Mouse (Mus musculus): ENCODE data around the gene Gnpnat1. TPM values are rescaled to one million over a fixed set of nuclear protein-coding genes. Genes with fewer than 3 reads are reported as not detected.
"Not testable (repeated sequence)": the region's sequence is repeated elsewhere in the genome, so short reads cannot be mapped to it uniquely, and the experiment has no call there.

Gene Gnpnat1
- polyA plus RNA-seq (2015; fragmentation: Nextera tagmentation; extraction: Ambion mirVana) = 68.4 and 72.1 TPM in 2 replicates

DNA sequence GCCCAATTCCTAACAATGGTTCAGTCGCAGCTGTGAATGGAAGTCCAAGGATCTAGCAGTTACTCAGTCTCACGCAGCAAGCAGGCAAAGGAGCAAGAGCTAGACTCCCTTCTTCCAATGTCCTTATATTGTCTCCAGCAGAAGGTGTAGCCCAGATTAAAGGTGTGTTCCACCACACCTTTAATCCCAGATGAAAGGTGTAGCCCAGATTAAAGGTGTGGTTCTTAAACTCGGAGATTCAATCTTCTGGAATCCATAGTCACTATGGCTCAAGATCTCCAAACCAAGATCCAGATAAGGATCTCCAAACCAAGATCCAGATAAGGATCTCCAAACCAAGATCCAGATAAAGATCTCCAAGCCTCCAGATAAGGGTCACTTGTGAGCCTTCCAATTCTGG, at the start of gene Gnpnat1:
Gene Gnpnat1, minus strand, starts transcription at position 101 of the 400 bp plus-strand sequence.
- ATAC-seq; H3K9ac ChIP-seq (ENCODE audit: low read depth, low read length); H3K9me3 ChIP-seq (ENCODE audit: control insufficient read depth, low read length); H3K36me3 ChIP-seq (ENCODE audit: control insufficient read depth, insufficient read depth, low read length); H3K27ac ChIP-seq (ENCODE audit: low read length); H3K4me3 ChIP-seq (ENCODE audit: low read length); H3K4me1 ChIP-seq (ENCODE audit: control insufficient read depth, insufficient read depth, low read length); H3K4me2 ChIP-seq (ENCODE audit: low read depth, low read length); H3K27me3 ChIP-seq (replicated peaks; ENCODE audit: control insufficient read depth, insufficient read depth, low read length): not testable (repeated sequence)
- 85% methylated on average over 1 of the region's 3 CpGs for WGBS

DNA sequence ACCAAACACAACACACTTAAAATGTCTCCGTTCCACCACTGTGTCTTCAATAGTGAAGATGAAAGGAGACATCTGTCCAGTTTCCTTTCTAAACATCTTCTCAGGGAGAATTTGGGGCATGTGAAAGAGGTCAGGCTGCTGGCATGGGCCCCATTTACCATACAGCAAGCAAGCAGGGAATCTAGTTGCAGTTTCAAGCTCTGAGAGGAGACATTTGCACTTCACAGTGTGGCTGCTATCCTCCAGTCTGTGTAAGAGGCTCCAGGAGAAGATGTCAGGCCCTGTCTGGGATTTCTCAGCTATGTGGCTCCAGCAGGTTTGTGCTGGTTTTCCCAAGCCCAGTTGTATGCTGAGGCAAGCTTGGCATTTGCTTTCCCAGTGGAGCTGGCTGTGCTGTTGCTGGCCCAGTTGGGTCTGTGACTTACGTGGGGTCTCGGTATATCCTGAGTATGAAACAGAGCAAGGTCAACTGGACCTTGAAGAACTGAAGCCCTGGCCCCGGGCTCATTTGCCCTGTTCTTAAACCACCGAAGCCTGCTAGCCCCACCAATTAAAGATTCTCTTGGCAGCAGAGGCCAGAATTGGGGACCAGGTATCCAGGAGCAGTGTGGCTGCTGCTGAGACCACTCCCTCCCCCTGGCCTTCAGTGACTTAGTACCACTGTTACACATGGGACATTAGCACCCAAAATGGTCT, 49.0 kb upstream of the Gnpnat1 start:
- Histone ChIP-seq H3K4me1 (ENCODE audit: control insufficient read depth, insufficient read depth, low read length) (peaks cover 24% of the 10 kb centered on the region), H3K27ac (ENCODE audit: low read length) (peak overlapping the region; percentile 72), H3K9me3 (ENCODE audit: control insufficient read depth, low read length) (no peaks in the 10 kb centered on the region), H3K4me3 (ENCODE audit: low read length) (no peak overlapping the region), H3K27me3 (replicated peaks; ENCODE audit: control insufficient read depth, insufficient read depth, low read length) (no peaks in the 10 kb centered on the region), H3K9ac (ENCODE audit: low read depth, low read length) (no peak overlapping the region), H3K36me3 (ENCODE audit: control insufficient read depth, insufficient read depth, low read length) (no peaks in the 10 kb centered on the region), H3K4me2 (ENCODE audit: low read depth, low read length) (no peak overlapping the region)
- WGBS = 66% methylated on average over 5 of the region's 5 CpGs
- ATAC-seq = no peak

DNA sequence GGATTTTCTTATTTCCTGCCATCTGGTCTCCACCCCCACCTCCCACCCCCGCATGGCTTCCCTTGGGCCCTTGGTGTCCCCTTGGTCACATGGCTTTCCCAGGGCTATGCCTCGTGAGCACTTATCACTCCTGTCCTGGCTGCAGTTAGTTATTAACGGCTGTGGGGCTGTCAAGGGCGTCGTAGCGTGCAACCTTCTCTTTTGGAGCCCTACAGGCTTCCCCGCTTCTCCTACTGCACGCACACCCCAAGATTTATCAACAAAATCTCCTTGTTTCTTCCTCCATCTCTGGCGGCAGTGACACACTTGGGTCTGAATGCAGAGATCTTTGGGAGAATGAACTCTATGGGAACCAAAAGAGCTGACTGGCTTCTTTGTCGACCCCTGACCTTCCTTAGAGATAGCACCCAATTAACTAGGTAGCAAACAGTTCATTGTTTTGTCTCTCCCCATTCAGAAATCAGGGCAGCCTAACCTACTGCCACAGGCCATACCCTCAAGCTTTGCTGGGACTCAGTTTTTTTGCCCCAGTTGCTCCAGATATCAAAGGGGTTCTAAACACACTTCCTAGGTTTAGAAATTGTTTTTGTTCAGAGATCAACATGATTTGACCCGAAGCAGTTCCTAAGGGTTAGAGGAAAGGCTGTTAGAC, 48.3 kb upstream of the Gnpnat1 start:
- H3K4me3 ChIP-seq (ENCODE audit: low read length) = no peak overlapping the region
- H3K4me2 ChIP-seq (ENCODE audit: low read depth, low read length) = no peak overlapping the region
- 17% methylated on average over 11 of the region's 11 CpGs for WGBS
- no peaks in the 10 kb centered on the region for H3K36me3 ChIP-seq (ENCODE audit: control insufficient read depth, insufficient read depth, low read length)
- peak; percentile 80 for ATAC-seq
- H3K4me1 ChIP-seq (ENCODE audit: control insufficient read depth, insufficient read depth, low read length) = peaks cover 24% of the 10 kb centered on the region
- H3K9ac ChIP-seq (ENCODE audit: low read depth, low read length) = no peak overlapping the region
- H3K9me3 ChIP-seq (ENCODE audit: control insufficient read depth, low read length) = no peaks in the 10 kb centered on the region
- H3K27me3 ChIP-seq (replicated peaks; ENCODE audit: control insufficient read depth, insufficient read depth, low read length) = no peaks in the 10 kb centered on the region
- H3K27ac ChIP-seq (ENCODE audit: low read length) = peak overlapping the region; percentile 72

DNA sequence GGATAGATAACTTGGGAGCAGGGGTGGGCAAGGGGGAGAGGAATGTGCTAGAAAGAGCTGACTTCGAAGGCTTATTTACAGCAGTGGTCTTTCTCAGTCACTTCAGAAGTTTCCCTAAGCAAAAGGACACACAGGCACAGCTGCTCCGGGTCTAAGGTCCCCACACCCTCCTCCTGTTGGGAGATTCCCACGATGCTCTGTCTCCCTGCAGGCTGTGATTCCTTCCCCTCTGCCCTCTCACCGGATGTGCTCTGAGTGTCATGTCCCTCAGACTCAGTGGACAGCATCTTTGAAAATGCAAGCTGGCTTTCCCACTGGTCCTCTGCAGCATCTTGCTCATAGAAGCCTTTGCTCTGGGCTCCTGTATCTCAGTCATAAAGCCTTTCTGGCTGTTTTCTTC, 47.4 kb upstream of the Gnpnat1 start:
- peak; percentile 19; the same call in 1 of the 2 replicates for ATAC-seq
- H3K9ac ChIP-seq (ENCODE audit: low read depth, low read length) = no peak overlapping the region
- no peaks in the 10 kb centered on the region for H3K36me3 ChIP-seq (ENCODE audit: control insufficient read depth, insufficient read depth, low read length)
- H3K27ac ChIP-seq (ENCODE audit: low read length) = peak overlapping the region; percentile 40
- no peaks in the 10 kb centered on the region for H3K9me3 ChIP-seq (ENCODE audit: control insufficient read depth, low read length)
- 28% methylated on average over 4 of the region's 4 CpGs for WGBS
- H3K4me3 ChIP-seq (ENCODE audit: low read length) = no peak overlapping the region
- H3K4me2 ChIP-seq (ENCODE audit: low read depth, low read length) = no peak overlapping the region
- H3K27me3 ChIP-seq (replicated peaks; ENCODE audit: control insufficient read depth, insufficient read depth, low read length) = no peaks in the 10 kb centered on the region
- peaks cover 24% of the 10 kb centered on the region for H3K4me1 ChIP-seq (ENCODE audit: control insufficient read depth, insufficient read depth, low read length)

DNA sequence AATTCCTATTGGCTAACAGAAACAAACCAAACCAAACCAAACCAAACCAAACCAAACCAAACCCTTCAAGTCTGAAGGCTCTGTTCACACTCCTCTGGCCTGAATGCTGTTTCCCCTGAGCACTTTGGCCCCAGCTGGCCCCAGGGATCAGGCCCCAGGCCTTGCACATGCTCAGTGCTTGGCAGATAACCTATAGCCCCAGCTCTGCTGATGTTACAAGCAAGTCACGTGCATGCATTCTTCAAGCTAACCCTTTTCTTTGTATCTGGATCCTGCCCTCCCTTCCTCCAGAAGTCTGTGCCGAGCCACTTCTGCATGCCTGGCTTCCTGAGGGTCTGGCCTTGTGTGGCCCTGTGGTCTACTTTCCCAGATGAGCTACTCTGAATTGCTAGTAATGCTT, 46.4 kb upstream of the Gnpnat1 start:
- H3K4me3 ChIP-seq (ENCODE audit: low read length) = no peak overlapping the region
- no peak overlapping the region for H3K4me2 ChIP-seq (ENCODE audit: low read depth, low read length)
- peak; percentile 82 for ATAC-seq
- no peaks in the 10 kb centered on the region for H3K9me3 ChIP-seq (ENCODE audit: control insufficient read depth, low read length)
- H3K36me3 ChIP-seq (ENCODE audit: control insufficient read depth, insufficient read depth, low read length) = no peaks in the 10 kb centered on the region
- WGBS = 32% methylated on average over 2 of the region's 2 CpGs
- peak overlapping the region; percentile 5; the same call in 1 of the 2 replicates for H3K27ac ChIP-seq (ENCODE audit: low read length)
- H3K27me3 ChIP-seq (replicated peaks; ENCODE audit: control insufficient read depth, insufficient read depth, low read length) = no peaks in the 10 kb centered on the region
- H3K4me1 ChIP-seq (ENCODE audit: control insufficient read depth, insufficient read depth, low read length) = peaks cover 21% of the 10 kb centered on the region
- 0 out of 2 replicates have a peak overlapping the region, but pooled peaks have one; percentile 30 for H3K9ac ChIP-seq (ENCODE audit: low read depth, low read length)

DNA sequence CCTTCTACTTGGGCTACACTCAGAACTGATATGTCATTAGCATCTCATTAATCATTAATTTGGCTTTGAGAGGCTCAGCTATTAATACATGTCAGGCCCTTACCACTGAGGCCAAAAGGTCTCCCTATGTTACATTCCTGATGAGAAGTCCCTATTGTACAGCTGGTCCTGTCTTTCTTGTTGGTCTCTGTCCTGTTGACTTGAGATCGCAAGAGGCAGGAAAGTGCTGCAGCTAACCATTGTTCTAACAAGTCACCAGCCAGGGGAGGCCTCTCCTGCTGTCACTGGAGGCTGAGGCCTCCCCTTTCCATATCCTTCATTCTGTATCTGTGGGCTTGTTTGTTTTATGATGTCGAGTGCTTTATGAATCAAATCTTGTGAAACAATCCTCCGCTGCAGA, 42.1 kb upstream of the Gnpnat1 start:
- no peak for ATAC-seq
- no peak overlapping the region for H3K4me2 ChIP-seq (ENCODE audit: low read depth, low read length)
- no peak overlapping the region for H3K27ac ChIP-seq (ENCODE audit: low read length)
- no peak overlapping the region for H3K4me3 ChIP-seq (ENCODE audit: low read length)
- H3K4me1 ChIP-seq (ENCODE audit: control insufficient read depth, insufficient read depth, low read length) = peaks cover 20% of the 10 kb centered on the region; the same call in 1 of the 2 replicates
- no peaks in the 10 kb centered on the region for H3K27me3 ChIP-seq (replicated peaks; ENCODE audit: control insufficient read depth, insufficient read depth, low read length)
- no peaks in the 10 kb centered on the region for H3K9me3 ChIP-seq (ENCODE audit: control insufficient read depth, low read length)
- WGBS = 62% methylated on average over 3 of the region's 3 CpGs
- no peak overlapping the region for H3K9ac ChIP-seq (ENCODE audit: low read depth, low read length)
- no peaks in the 10 kb centered on the region for H3K36me3 ChIP-seq (ENCODE audit: control insufficient read depth, insufficient read depth, low read length)

DNA sequence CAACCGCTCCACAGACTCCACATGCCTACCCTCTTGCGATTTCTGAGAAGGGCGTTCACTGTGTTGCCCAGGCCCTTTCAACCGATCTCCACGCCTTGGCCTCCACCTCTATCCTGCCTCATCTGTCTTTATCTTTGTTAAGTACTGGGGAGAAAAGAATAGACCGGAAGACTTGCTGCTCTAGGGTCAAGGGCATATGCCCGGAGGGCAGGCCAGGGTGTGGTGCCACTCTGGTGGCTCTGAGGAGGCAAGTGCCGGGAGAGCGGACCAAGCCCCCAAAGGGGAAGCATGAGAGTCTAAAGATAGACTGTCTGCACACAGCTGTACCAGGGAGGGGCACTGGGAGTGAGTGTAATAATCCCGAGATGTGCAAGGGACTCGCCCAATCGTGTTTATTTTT, 40.7 kb upstream of the Gnpnat1 start:
- Histone ChIP-seq H3K9ac (ENCODE audit: low read depth, low read length) (no peak overlapping the region), H3K9me3 (ENCODE audit: control insufficient read depth, low read length) (no peaks in the 10 kb centered on the region), H3K4me3 (ENCODE audit: low read length) (no peak overlapping the region), H3K36me3 (ENCODE audit: control insufficient read depth, insufficient read depth, low read length) (no peaks in the 10 kb centered on the region), H3K4me1 (ENCODE audit: control insufficient read depth, insufficient read depth, low read length) (peaks cover 17% of the 10 kb centered on the region; the same call in 1 of the 2 replicates), H3K27me3 (replicated peaks; ENCODE audit: control insufficient read depth, insufficient read depth, low read length) (no peaks in the 10 kb centered on the region), H3K27ac (ENCODE audit: low read length) (no peak overlapping the region), H3K4me2 (ENCODE audit: low read depth, low read length) (no peak overlapping the region)
- WGBS = 56% methylated on average over 12 of the region's 12 CpGs
- 0 out of 2 replicates have a peak, but pooled peaks have one; percentile 24 for ATAC-seq

DNA sequence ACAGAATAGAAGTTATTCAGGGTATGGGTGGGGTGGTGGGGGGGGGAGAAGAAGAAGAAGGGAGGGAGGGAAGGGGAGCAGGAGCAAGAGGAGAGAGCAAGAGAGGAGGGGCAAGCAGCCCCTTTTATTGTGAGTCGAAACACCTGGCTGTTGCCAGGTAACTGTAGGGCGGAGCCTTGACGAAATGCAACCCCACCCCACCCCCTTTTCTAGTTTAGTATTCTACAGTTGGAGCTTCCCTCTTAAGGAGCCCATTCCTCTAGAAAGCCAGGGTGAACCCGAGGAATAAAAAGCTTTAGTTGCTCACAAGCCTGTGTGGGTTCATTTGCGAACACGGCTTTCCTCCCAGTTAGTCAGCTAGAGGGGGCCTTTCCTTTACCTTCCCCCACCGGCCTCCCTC, 40.2 kb upstream of the Gnpnat1 start:
- 47% methylated on average over 7 of the region's 7 CpGs for WGBS
- no peak for ATAC-seq

DNA sequence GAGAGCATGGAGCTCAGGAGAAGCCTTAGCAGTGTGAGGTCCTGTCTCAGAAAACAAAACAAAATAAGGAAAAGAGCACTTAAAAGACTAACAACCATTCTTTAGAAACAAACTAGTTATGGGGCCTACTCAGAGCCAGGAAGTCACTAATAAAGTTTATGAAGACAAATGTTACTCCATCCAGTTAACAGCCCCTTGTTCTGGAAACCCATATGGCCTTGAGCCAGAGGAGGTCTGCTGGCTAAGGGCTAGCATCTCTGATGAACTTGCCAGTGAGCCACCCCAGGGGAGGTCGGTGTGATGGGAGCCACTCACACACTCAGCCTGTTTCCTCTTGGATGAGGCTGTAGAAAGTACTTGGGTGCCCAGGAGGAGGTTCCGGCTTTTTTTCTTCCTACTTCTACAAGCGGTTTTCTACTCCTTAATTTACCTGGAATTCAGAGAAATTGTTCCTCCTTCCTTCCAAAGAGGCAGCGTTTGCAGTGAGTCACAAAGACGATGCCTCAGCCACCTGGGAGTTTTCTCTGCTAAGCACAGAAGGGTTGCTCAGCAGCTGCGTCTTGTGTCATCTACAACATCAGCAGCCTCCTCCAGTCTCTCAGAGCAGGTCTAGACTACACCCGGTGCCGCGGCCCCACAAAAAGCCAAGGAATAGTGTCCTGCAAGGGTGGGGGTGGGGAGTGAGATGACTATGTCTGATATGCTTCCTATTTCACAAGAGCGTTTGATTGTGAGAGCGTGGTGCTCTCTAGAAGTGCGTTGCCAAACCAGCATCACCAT, 38.3 kb upstream of the Gnpnat1 start:
- H3K27ac ChIP-seq (ENCODE audit: low read length) = no peak overlapping the region
- peaks cover 17% of the 10 kb centered on the region; the same call in 1 of the 2 replicates for H3K4me1 ChIP-seq (ENCODE audit: control insufficient read depth, insufficient read depth, low read length)
- no peak overlapping the region for H3K9ac ChIP-seq (ENCODE audit: low read depth, low read length)
- peak; percentile 56; the same call in 1 of the 2 replicates for ATAC-seq
- WGBS = 49% methylated on average over 12 of the region's 12 CpGs
- no peak overlapping the region for H3K4me2 ChIP-seq (ENCODE audit: low read depth, low read length)
- H3K9me3 ChIP-seq (ENCODE audit: control insufficient read depth, low read length) = no peaks in the 10 kb centered on the region
- H3K27me3 ChIP-seq (replicated peaks; ENCODE audit: control insufficient read depth, insufficient read depth, low read length) = no peaks in the 10 kb centered on the region
- H3K4me3 ChIP-seq (ENCODE audit: low read length) = no peak overlapping the region
- H3K36me3 ChIP-seq (ENCODE audit: control insufficient read depth, insufficient read depth, low read length) = no peaks in the 10 kb centered on the region

More for the DNA sequence above, 40.2 kb upstream of the Gnpnat1 start:
- H3K4me1 ChIP-seq (ENCODE audit: control insufficient read depth, insufficient read depth, low read length) = peaks cover 17% of the 10 kb centered on the region; the same call in 1 of the 2 replicates
- no peak overlapping the region for H3K4me2 ChIP-seq (ENCODE audit: low read depth, low read length)
- H3K9ac ChIP-seq (ENCODE audit: low read depth, low read length) = no peak overlapping the region
- H3K36me3 ChIP-seq (ENCODE audit: control insufficient read depth, insufficient read depth, low read length) = no peaks in the 10 kb centered on the region
- H3K27ac ChIP-seq (ENCODE audit: low read length) = no peak overlapping the region
- no peak overlapping the region for H3K4me3 ChIP-seq (ENCODE audit: low read length)
- no peaks in the 10 kb centered on the region for H3K27me3 ChIP-seq (replicated peaks; ENCODE audit: control insufficient read depth, insufficient read depth, low read length)
- no peaks in the 10 kb centered on the region for H3K9me3 ChIP-seq (ENCODE audit: control insufficient read depth, low read length)
